Mouse (Mus musculus) lung, embryonic 14.5 days (tissue): ENCODE measurements around the gene Dlg2. TPM values are rescaled to one million over a fixed set of nuclear protein-coding genes. Genes with fewer than 3 reads are reported as not detected.

Experiments
- ATAC-seq: fragments of 200-750 bp; cut with Nextera tagmentation; 2 replicates; pipeline ENCODE4 v1.8.0; 2017; ENCODE audit warnings: mild to moderate bottlenecking, moderate TSS enrichment, moderate library complexity; ENCODE audit not compliant: insufficient read depth
- DNase-seq: peaks from one replicate; pipeline ENCODE4 v3.0.0-alpha.2; 2015
- H3K27ac ChIP-seq: fragments of 300-500 bp; sonication (generic); 2 replicates; pipeline ENCODE4 v1.5.1; 2014; ENCODE audit warnings: low read depth, mild to moderate bottlenecking, moderate library complexity
- H3K27me3 ChIP-seq: fragments of 300-500 bp; sonication (generic); 2 replicates; pipeline ENCODE4 v1.6.1; 2014; ENCODE audit warnings: low read length, control low read depth; ENCODE audit not compliant: insufficient read depth
- H3K36me3 ChIP-seq: fragments of 300-500 bp; sonication (generic); 2 replicates; pipeline ENCODE4 v1.6.1; 2014; ENCODE audit warnings: control low read depth; ENCODE audit not compliant: insufficient read depth
- H3K4me1 ChIP-seq: fragments of 300-500 bp; sonication (generic); 2 replicates; pipeline ENCODE4 v1.6.1; 2014; ENCODE audit warnings: antibody characterized with exemption, control low read depth; ENCODE audit not compliant: insufficient read depth
- H3K4me2 ChIP-seq: fragments of 300-500 bp; sonication (generic); 2 replicates; pipeline ENCODE4 v1.6.1; 2014; ENCODE audit warnings: mild to moderate bottlenecking
- H3K4me3 ChIP-seq: fragments of 300-500 bp; sonication (generic); 2 replicates; pipeline ENCODE4 v1.5.1; 2014; ENCODE audit warnings: low read depth, low read length
- H3K9ac ChIP-seq: fragments of 300-500 bp; sonication (generic); 2 replicates; pipeline ENCODE4 v1.6.1; 2014
- H3K9me3 ChIP-seq: fragments of 300-500 bp; sonication (generic); 2 replicates; pipeline ENCODE4 v1.6.1; 2016; ENCODE audit warnings: low read depth, low read length, control low read depth
- CTCF ChIP-seq: IDR thresholded peaks from 2 replicates; pipeline ENCODE4 v1.5.1; 2016; ENCODE audit warnings: antibody characterized with exemption, low read depth
- WGBS: fragments of 180-500 bp; shearing (Covaris S2); extraction: QIAGEN DNeasy Blood & Tissue Kit; methylation state at CpG from one replicate; pipeline ENCODE4 v1.1.7; 2014; 5-methylcytosine and 5-hydroxymethylcytosine counted together
- polyA plus RNA-seq: library from polyadenylated mRNA; unstranded; fragments of >200 nt; fragmentation: Nextera tagmentation; extraction: Ambion mirVana; gene quantifications from 2 replicates; pipeline ENCODE4 v1.2.1, GENCODE M21; 2014

Dlg2 gene
- polyA plus RNA-seq, 1 experiment from 2014 or later: 0.25 TPM

- ATAC-seq: no peak
- H3K4me3 ChIP-seq: no peak overlapping the region
- H3K4me1 ChIP-seq: no peaks in the 10 kb centered on the region
- 23% methylated on average over 5 of the region's 5 CpGs for WGBS
- TF ChIP-seq CTCF: no peak
- H3K27ac ChIP-seq: no peak overlapping the region
- no peak overlapping the region for H3K4me2 ChIP-seq
- H3K36me3 ChIP-seq: no peaks in the 10 kb centered on the region
- H3K27me3 ChIP-seq: no peaks in the 10 kb centered on the region
- no peak overlapping the region for H3K9ac ChIP-seq
- H3K9me3 ChIP-seq: no peaks in the 10 kb centered on the region
- no peak for DNase-seq
Measured at GRCm38 (mm10) chr7:92428629-92429028, 1952.2 kb downstream of the Dlg2 start.

- TF ChIP-seq CTCF: no peak
- H3K4me3 ChIP-seq: no peak overlapping the region
- DNase-seq (no peak), ATAC-seq (no peak)
- no peak overlapping the region for H3K9ac ChIP-seq
- H3K4me2 ChIP-seq: no peak overlapping the region
- H3K36me3 ChIP-seq: no peaks in the 10 kb centered on the region
- H3K9me3 ChIP-seq: no peaks in the 10 kb centered on the region
- no peaks in the 10 kb centered on the region for H3K4me1 ChIP-seq
- H3K27me3 ChIP-seq: no peaks in the 10 kb centered on the region
- no peak overlapping the region for H3K27ac ChIP-seq
- 43% methylated on average over 2 of the region's 2 CpGs for WGBS
Measured at GRCm38 (mm10) chr7:92430254-92430653, 1953.8 kb downstream of the Dlg2 start.

GRCm38 (mm10) chr7:92437168-92437567, 1960.7 kb downstream of the Dlg2 start:
- H3K9me3 ChIP-seq: no peaks in the 10 kb centered on the region

DNA sequence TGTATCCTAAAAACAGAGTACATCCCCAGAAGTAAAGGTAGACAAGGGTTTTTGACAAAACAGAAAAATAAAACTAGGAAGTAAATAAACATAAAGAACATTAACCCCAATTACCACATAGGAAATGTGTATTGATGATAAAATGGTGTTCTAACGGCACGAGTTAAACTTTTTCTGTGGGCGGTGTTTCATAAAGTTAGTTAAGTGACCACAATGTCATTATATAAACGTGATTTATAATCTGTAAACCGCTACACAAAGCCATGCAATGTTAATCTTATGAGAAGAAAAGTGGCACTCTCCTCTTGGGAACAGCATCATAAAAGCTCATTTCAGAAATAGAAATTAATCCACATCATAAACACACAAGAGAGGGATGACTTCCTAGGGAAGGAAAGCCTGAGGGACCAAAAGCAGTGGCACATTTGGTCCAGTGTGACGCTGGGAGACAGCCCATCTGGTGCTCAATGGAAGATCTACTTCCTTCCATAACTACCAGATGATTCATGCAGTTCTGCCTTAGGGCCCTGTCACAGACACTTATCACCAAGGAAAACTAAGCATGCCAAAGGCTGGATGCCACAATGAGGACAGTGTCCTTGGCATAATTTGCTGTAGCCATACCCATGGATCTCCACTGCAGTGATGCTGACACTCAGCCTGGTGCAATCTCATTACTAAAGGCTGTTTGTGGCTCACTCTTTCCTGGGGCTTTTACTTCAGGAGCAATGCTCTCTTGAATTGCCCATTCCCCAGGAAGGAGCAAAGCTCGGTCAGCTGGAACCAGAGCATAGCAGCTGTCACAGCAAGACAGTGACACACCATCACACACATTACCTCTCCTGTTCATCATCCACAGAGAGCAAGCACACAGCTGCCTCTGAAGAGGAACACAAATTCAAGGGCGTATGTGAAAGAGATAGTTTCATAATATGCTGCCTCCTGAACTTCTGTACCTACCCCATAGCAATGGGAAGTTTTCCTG, 1963.3 kb downstream of the Dlg2 start:
- Histone ChIP-seq H3K4me2 (no peak overlapping the region), H3K9me3 (no peaks in the 10 kb centered on the region), H3K9ac (no peak overlapping the region), H3K4me3 (no peak overlapping the region), H3K27me3 (no peaks in the 10 kb centered on the region), H3K27ac (no peak overlapping the region), H3K4me1 (no peaks in the 10 kb centered on the region), H3K36me3 (no peaks in the 10 kb centered on the region)
- WGBS: 73% methylated on average over 8 of the region's 8 CpGs
- ATAC-seq (no peak), DNase-seq (no peak)
- no peak for TF ChIP-seq CTCF

More at GRCm38 (mm10) chr7:92437168-92437567, 1960.7 kb downstream of the Dlg2 start:
- no peak for TF ChIP-seq CTCF
- Histone ChIP-seq H3K27me3 (no peaks in the 10 kb centered on the region), H3K4me2 (no peak overlapping the region), H3K36me3 (no peaks in the 10 kb centered on the region), H3K9ac (no peak overlapping the region), H3K4me1 (no peaks in the 10 kb centered on the region), H3K27ac (no peak overlapping the region), H3K4me3 (no peak overlapping the region)
- ATAC-seq (no peak), DNase-seq (no peak)
- 80% methylated on average over 2 of the region's 2 CpGs for WGBS

GRCm38 (mm10) chr7:92441611-92442010, 1965.1 kb downstream of the Dlg2 start:
- Histone ChIP-seq H3K27me3 (no peaks in the 10 kb centered on the region), H3K27ac (no peak overlapping the region), H3K9ac (no peak overlapping the region), H3K4me1 (no peaks in the 10 kb centered on the region), H3K4me3 (no peak overlapping the region), H3K36me3 (no peaks in the 10 kb centered on the region), H3K9me3 (no peaks in the 10 kb centered on the region), H3K4me2 (no peak overlapping the region)
- ATAC-seq (no peak), DNase-seq (no peak)
- TF ChIP-seq CTCF: no peak

DNA sequence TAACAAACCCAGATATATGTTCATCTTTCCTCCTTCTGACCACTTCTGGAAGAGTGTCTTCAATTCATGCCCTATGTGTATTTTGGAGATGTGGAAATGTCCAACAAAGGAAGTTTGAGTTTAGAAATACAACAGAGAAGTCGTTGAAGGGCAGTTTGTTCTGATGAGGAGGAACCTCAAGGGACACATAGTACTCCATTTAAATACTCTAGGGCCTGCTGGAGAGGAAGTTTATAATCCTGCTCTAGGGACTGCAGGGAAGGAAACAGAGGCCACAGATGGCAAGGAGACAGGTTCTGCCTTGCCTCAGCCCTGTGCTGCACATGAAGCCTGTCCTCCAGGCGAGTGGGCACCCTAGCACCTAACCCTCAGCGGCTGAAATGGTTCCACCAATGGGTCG, 1965.6 kb downstream of the Dlg2 start:
- Histone ChIP-seq H3K27me3 (no peaks in the 10 kb centered on the region), H3K4me3 (no peak overlapping the region), H3K27ac (no peak overlapping the region), H3K4me2 (no peak overlapping the region), H3K4me1 (no peaks in the 10 kb centered on the region), H3K36me3 (no peaks in the 10 kb centered on the region), H3K9ac (no peak overlapping the region), H3K9me3 (no peaks in the 10 kb centered on the region)
- 75% methylated on average over 4 of the region's 4 CpGs for WGBS
- ATAC-seq (no peak), DNase-seq (no peak)
- no peak for TF ChIP-seq CTCF

GRCm38 (mm10) chr7:92447938-92448337, 1971.5 kb downstream of the Dlg2 start:
- ATAC-seq: no peak

More at GRCm38 (mm10) chr7:92447938-92448337, 1971.5 kb downstream of the Dlg2 start:
- Histone ChIP-seq H3K4me3 (no peak overlapping the region), H3K27me3 (no peaks in the 10 kb centered on the region), H3K27ac (no peak overlapping the region), H3K4me1 (no peaks in the 10 kb centered on the region), H3K9ac (no peak overlapping the region), H3K36me3 (no peaks in the 10 kb centered on the region), H3K9me3 (no peaks in the 10 kb centered on the region), H3K4me2 (no peak overlapping the region)
- no peak for DNase-seq
- WGBS: 57% methylated on average over 6 of the region's 6 CpGs
- TF ChIP-seq CTCF: no peak
